Mouse (Mus musculus): ENCODE data around the gene Tmem132b. TPM values are rescaled to one million over a fixed set of nuclear protein-coding genes. Genes with fewer than 3 reads are reported as not detected.

Tmem132b gene
- polyA plus RNA-seq, 1 experiment from 2014 or later, result 0.28 TPM

DNA sequence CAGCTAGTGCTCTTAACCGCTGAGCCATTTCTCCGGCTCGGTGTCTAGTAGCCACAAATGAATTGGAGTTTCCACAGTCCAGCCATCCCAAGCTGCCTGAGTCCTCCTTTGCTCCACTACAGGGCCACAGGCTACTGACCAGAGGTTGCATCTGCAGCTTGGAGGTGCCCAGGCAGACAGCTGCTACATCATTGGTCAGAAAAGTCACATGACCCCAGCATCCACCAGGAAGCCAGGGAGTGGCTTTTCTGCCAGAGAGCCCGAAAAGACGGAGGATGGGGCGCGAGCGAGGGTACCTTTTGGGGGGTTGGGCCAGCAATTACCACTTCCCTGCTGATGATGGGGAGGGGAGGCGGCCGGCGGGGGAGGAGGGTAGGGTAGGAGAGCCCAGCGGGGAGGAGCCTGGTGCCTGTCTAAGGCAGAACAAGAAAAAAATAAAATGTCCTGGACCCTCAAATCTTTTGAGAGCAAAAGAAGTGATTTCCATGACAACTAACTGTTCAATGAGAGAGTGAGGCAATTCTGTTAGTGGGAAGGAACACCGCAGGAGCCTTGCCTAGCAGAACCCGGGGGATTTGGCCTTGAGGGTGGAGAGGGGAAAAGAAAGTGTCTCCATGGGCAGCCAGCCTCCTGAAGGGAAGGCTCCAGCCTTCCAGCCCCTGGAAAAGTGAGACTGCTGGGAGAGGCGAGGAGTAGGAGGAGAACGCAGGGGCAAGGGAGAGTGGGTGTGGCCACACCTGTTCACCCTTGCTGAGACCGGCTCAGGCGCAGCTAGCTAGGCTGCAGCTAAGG lies 57.5 kb downstream of the Tmem132b start:
- peak; percentile 74 for ATAC-seq
- no peak overlapping the region for H3K27ac ChIP-seq
- H3K27me3 ChIP-seq (replicated peaks), result peaks cover 3% of the 10 kb centered on the region; the same call in 1 of the 2 replicates
- H3K4me3 ChIP-seq (replicated peaks), result peak overlapping the region; percentile 26
- H3K9me3 ChIP-seq, result no peaks in the 10 kb centered on the region
- 6% methylated on average over 18 of the region's 18 CpGs for WGBS
- H3K36me3 ChIP-seq, result no peaks in the 10 kb centered on the region
- 0 out of 2 replicates have a peak, but pooled peaks cover 3% of the 10 kb centered on the region for H3K4me1 ChIP-seq (replicated peaks)
- H3K4me2 ChIP-seq (replicated peaks), result peak overlapping the region; percentile 58
- peak overlapping the region; percentile 26; the same call in 1 of the 2 replicates for H3K9ac ChIP-seq

DNA sequence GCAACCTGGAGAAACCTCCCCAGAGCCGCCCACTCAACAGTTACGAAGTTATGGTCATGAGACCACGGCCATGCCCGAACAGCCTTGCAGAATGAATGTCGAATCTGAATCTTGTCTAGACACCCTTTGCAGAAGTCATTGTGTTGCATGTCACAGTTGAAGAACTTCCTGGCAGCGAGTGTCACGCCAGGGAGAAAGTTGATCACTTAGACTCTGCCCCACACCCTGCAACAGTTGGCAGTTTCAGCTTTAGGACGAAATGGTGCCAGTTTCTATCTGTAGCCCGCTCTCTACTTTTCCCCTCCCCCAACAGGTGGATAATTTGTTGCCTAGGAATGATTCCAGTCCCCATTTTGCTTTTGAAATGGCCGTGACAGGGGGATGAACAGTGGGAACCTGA lies 66.5 kb downstream of the Tmem132b start:
- Histone ChIP-seq H3K4me3 (replicated peaks) (no peak overlapping the region), H3K9me3 (no peaks in the 10 kb centered on the region), H3K27ac (no peak overlapping the region), H3K9ac (no peak overlapping the region), H3K4me1 (replicated peaks) (no peaks in the 10 kb centered on the region), H3K4me2 (replicated peaks) (no peak overlapping the region), H3K27me3 (replicated peaks) (no peaks in the 10 kb centered on the region), H3K36me3 (no peaks in the 10 kb centered on the region)
- ATAC-seq, result no peak
- WGBS, result 81% methylated on average over 10 of the region's 10 CpGs

DNA sequence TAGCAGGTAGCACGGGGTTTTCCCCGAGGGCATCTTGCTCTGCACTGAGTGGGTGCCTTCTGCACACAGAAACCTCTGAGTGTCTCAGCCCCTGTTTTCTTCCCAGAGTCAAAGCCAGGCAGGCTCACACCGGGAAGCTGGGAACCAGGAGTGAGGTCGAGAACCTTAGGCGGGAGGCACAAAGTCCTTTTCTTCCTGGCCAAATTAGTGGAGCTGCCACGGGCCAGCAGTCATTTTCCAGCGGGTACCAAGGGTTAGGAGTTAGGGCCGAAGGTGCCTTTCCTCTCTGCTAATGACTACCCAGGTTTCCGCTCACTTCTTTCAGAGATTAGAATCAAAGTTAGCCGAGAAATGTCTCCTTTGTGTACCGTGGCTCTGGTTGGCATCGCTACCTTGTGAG lies 75.6 kb downstream of the Tmem132b start:
- no peaks in the 10 kb centered on the region for H3K27me3 ChIP-seq (replicated peaks)
- no peaks in the 10 kb centered on the region for H3K36me3 ChIP-seq
- H3K4me1 ChIP-seq (replicated peaks), result no peaks in the 10 kb centered on the region
- no peak overlapping the region for H3K27ac ChIP-seq
- no peak overlapping the region for H3K4me2 ChIP-seq (replicated peaks)
- 83% methylated on average over 12 of the region's 12 CpGs for WGBS
- no peak overlapping the region for H3K9ac ChIP-seq
- H3K4me3 ChIP-seq (replicated peaks), result no peak overlapping the region
- no peak for ATAC-seq
- H3K9me3 ChIP-seq, result no peaks in the 10 kb centered on the region

DNA sequence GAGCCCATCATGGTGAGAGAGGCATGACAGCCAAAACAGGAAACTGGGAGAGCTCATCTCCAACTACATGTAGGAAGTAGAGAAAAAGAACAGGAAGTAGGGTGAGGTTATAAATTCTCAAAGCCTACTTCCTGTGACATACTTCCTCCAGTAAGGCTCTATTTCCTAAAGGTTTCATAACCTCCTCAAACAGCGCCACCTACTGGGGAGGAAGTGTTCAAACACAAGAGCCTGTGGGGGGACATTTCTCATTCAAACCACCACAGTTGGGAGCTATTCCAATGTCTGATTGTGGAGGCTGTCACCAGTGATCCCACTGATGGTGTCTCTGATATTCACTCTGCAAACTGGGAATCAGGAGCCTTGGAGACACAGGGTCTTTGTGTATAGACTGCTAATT lies 78.4 kb downstream of the Tmem132b start:
- no peak overlapping the region for H3K27ac ChIP-seq
- no peak overlapping the region for H3K9ac ChIP-seq
- ATAC-seq, result no peak
- no peaks in the 10 kb centered on the region for H3K36me3 ChIP-seq
- no peaks in the 10 kb centered on the region for H3K27me3 ChIP-seq (replicated peaks)
- WGBS, result 57% methylated on average over 1 of the region's 1 CpGs
- H3K9me3 ChIP-seq, result no peaks in the 10 kb centered on the region
- no peak overlapping the region for H3K4me2 ChIP-seq (replicated peaks)
- no peak overlapping the region for H3K4me3 ChIP-seq (replicated peaks)
- no peaks in the 10 kb centered on the region for H3K4me1 ChIP-seq (replicated peaks)

DNA sequence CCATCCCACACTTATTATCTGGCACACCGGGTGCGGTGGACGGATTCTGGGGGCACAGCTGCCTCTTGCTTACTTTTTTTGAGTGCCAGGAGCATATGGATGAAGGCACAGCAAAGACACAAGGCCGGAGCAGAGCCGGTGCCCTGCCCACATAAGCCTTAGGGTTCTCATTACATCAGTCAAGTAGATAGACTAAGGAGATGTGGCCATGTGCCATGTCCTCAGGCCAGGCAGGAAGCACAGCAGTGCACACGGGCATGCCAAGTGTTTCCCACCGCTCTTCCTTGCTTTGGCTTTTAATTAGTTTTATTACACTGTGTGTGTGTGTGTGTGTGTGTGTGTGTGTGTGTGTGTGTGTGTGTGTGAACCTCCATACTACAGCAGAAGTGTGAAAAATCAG lies 80.9 kb downstream of the Tmem132b start:
- WGBS, result 92% methylated on average over 7 of the region's 7 CpGs
- no peaks in the 10 kb centered on the region for H3K9me3 ChIP-seq
- H3K27me3 ChIP-seq (replicated peaks), result no peaks in the 10 kb centered on the region

DNA sequence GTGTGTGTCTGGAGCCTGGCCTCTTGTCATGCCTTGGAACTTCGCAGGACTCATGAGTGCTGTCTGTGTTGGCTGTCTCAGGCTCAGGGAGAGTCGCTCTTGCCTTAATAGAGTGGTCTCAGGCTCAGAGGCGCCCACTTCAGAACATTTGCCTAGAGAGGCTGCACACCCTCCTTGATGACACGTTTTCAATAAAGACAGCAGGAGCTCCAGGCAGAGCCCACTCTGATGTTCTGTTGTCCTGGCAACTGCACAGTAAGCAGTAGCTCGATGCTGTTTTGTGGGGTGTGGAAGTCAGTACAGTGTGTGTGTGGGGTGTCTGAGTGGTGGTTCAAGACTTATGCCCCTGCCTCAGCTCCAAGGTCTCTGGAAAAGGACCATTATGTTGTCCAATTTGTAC lies 81.6 kb downstream of the Tmem132b start:
- no peaks in the 10 kb centered on the region for H3K4me1 ChIP-seq (replicated peaks)
- no peaks in the 10 kb centered on the region for H3K9me3 ChIP-seq
- H3K4me2 ChIP-seq (replicated peaks), result no peak overlapping the region
- H3K9ac ChIP-seq, result no peak overlapping the region
- H3K27ac ChIP-seq, result no peak overlapping the region
- H3K36me3 ChIP-seq, result no peaks in the 10 kb centered on the region
- WGBS, result 83% methylated on average over 5 of the region's 5 CpGs
- H3K27me3 ChIP-seq (replicated peaks), result no peaks in the 10 kb centered on the region
- no peak overlapping the region for H3K4me3 ChIP-seq (replicated peaks)
- ATAC-seq, result no peak

More for the DNA sequence above, 80.9 kb downstream of the Tmem132b start:
- no peak overlapping the region for H3K27ac ChIP-seq
- H3K4me1 ChIP-seq (replicated peaks), result no peaks in the 10 kb centered on the region
- H3K36me3 ChIP-seq, result no peaks in the 10 kb centered on the region
- ATAC-seq, result no peak
- no peak overlapping the region for H3K4me2 ChIP-seq (replicated peaks)
- H3K9ac ChIP-seq, result no peak overlapping the region
- no peak overlapping the region for H3K4me3 ChIP-seq (replicated peaks)

DNA sequence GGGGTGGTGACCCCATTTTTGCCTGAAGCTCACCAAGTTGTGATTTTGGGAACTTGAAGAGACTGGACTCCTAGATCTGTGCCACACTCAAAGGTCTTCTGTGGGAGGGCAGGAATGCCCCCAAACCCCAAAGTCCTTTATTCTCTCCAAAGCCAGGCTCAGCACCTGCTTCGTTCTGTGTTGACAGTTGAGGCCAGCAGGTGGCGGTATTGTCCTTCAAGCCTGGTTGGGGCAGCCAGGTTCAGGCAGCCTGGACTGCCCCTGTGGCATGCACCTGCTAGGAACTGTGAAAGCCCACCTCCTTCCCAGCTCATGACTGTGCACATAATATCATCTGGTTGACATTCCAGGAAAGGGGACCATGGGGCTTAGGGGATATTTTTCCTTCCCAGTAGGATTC lies 82.8 kb downstream of the Tmem132b start:
- Histone ChIP-seq H3K27ac (no peak overlapping the region), H3K4me2 (replicated peaks) (no peak overlapping the region), H3K36me3 (no peaks in the 10 kb centered on the region), H3K4me3 (replicated peaks) (no peak overlapping the region), H3K9me3 (no peaks in the 10 kb centered on the region), H3K9ac (no peak overlapping the region), H3K4me1 (replicated peaks) (no peaks in the 10 kb centered on the region), H3K27me3 (replicated peaks) (no peaks in the 10 kb centered on the region)
- ATAC-seq, result no peak
- 46% methylated on average over 2 of the region's 2 CpGs for WGBS

DNA sequence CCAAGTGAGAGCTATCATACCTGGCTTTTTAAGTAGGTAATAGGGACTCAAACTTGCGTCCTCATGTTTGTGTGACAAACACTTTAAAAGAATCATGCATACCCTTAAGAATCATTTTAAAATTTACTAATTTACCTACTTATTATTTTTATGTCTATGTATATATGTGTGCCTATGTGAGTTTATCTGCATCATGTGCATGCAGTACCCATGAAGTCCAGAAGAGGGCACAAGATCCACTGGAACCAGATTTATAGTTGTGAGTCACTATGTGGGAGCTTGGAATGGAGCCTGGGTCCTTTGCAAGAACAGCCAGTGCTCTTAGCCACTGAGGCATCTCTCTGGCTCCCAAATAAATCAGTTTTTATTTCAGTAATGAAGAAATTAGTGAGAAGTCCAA lies 85.5 kb downstream of the Tmem132b start:
- 97% methylated on average over 1 of the region's 1 CpGs for WGBS
- no peaks in the 10 kb centered on the region for H3K9me3 ChIP-seq
- no peaks in the 10 kb centered on the region for H3K27me3 ChIP-seq (replicated peaks)
- H3K4me3 ChIP-seq (replicated peaks), result no peak overlapping the region
- ATAC-seq, result no peak
- H3K4me2 ChIP-seq (replicated peaks), result no peak overlapping the region
- H3K27ac ChIP-seq, result no peak overlapping the region
- H3K4me1 ChIP-seq (replicated peaks), result no peaks in the 10 kb centered on the region
- H3K36me3 ChIP-seq, result no peaks in the 10 kb centered on the region
- H3K9ac ChIP-seq, result no peak overlapping the region

DNA sequence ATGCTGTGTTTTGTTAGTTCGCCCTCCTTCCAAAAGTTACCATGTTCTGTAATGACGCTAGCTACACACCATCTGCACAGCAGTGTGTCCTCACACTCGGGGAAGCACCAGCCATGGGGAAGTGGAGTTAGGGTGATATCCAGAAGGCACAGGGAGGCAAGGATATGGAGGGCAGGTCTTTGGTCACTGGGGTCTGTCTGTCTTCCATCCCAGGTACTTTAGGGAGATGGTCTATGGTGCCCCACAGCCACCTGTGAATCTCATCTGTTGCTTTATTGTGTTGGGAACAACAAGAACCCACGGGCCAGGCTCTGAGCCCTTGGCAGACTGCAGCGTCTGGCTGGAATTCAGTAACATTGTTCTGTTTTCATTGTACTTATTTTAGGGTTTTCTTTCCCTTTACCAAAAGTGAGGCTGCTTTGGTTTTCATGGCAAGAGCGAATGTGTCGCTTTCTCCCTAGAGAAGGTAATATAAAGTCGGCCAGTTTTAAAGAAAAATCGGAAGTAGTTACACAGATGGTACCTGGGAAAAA lies 96.3 kb downstream of the Tmem132b start:
- 86% methylated on average over 9 of the region's 9 CpGs for WGBS
- Histone ChIP-seq H3K4me2 (replicated peaks) (no peak overlapping the region), H3K27ac (no peak overlapping the region), H3K9ac (no peak overlapping the region), H3K4me1 (replicated peaks) (no peaks in the 10 kb centered on the region), H3K4me3 (replicated peaks) (no peak overlapping the region), H3K27me3 (replicated peaks) (no peaks in the 10 kb centered on the region), H3K36me3 (no peaks in the 10 kb centered on the region), H3K9me3 (no peaks in the 10 kb centered on the region)
- no peak for ATAC-seq

DNA sequence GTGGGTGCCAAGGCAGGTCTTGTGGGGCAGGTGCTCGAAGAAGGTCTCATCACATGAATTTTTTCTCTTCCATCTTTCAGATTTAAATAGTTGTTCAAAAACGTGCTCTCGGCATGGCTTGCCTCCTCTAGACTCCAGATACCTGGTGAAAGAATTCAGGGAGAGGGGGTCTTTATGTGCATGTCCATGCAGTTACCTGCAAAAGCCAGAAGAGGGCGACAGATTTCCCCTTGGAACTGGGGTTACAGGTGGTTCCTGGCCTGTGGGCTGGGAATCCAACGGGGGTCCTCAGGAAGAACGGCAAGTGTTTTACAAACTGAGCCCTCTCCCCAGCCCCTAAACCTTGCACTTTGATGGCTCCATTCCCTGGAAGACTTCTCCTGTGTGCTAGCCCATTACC lies 103.1 kb downstream of the Tmem132b start:
- H3K27me3 ChIP-seq (replicated peaks), result no peaks in the 10 kb centered on the region
- WGBS, result 78% methylated on average over 6 of the region's 6 CpGs
- H3K9me3 ChIP-seq, result no peaks in the 10 kb centered on the region
- no peak overlapping the region for H3K27ac ChIP-seq
- H3K4me1 ChIP-seq (replicated peaks), result no peaks in the 10 kb centered on the region
- no peaks in the 10 kb centered on the region for H3K36me3 ChIP-seq
- ATAC-seq, result no peak
- no peak overlapping the region for H3K4me3 ChIP-seq (replicated peaks)
- H3K9ac ChIP-seq, result no peak overlapping the region
- H3K4me2 ChIP-seq (replicated peaks), result no peak overlapping the region

DNA sequence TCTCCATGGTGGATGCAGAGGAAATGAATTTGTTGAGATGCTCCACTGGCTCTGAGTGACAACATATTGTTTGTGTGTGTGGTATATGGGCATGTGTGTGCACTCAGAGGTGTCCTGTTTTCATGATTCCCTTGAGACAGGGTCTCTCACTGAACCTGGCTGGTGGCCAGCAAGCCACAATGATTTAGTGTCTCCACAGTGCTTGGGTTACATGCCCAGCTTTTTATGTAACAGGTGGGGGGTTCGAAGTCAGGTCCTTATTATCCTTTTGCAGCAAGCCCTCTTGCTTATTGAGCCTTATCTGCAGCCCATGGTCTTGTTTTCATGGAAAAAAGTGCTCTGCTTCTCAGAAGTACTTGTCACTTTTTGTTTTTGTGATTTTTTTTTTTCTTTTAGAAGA lies 109.4 kb downstream of the Tmem132b start:
- no peak for ATAC-seq
- no peak overlapping the region for H3K9ac ChIP-seq
- no peak overlapping the region for H3K27ac ChIP-seq
- H3K4me3 ChIP-seq (replicated peaks), result no peak overlapping the region
- no peaks in the 10 kb centered on the region for H3K36me3 ChIP-seq
- H3K4me2 ChIP-seq (replicated peaks), result no peak overlapping the region
- H3K9me3 ChIP-seq, result no peaks in the 10 kb centered on the region
- H3K4me1 ChIP-seq (replicated peaks), result no peaks in the 10 kb centered on the region
- WGBS, result 73% methylated on average over 1 of the region's 1 CpGs
- H3K27me3 ChIP-seq (replicated peaks), result no peaks in the 10 kb centered on the region

DNA sequence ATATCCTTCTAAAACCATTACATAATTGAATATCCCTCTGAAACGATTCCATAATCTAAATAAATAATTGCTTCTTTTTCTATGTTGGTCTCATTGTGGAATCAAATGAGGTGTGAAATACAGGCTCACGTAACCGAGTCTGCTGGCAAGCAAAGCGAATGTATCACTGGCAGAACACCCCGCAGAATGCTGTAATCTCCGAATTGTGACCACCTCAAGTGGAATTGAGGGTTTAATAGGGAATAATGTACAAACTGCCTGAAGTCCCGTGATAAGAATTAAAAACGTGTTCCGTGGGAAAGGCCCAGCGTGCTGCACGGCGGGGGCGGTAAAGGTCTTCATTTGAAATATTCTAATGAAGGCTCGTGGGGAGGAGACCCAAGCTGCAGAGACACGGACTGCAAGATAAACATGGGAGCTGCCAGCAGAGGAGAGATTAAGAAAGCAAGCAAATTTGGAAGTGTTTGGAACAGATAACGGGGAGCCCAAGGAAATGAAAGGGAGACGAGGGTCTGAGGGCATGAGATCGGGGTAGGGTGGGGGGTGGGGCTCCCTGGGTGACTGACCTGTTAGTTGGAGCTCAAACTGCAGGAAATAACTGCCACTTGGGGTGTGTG lies 110.1 kb downstream of the Tmem132b start:
- Histone ChIP-seq H3K9ac (no peak overlapping the region), H3K4me3 (replicated peaks) (no peak overlapping the region), H3K9me3 (no peaks in the 10 kb centered on the region), H3K4me2 (replicated peaks) (no peak overlapping the region), H3K36me3 (no peaks in the 10 kb centered on the region), H3K27me3 (replicated peaks) (no peaks in the 10 kb centered on the region), H3K4me1 (replicated peaks) (no peaks in the 10 kb centered on the region), H3K27ac (no peak overlapping the region)
- WGBS, result 63% methylated on average over 18 of the region's 18 CpGs
- ATAC-seq, result no peak

DNA sequence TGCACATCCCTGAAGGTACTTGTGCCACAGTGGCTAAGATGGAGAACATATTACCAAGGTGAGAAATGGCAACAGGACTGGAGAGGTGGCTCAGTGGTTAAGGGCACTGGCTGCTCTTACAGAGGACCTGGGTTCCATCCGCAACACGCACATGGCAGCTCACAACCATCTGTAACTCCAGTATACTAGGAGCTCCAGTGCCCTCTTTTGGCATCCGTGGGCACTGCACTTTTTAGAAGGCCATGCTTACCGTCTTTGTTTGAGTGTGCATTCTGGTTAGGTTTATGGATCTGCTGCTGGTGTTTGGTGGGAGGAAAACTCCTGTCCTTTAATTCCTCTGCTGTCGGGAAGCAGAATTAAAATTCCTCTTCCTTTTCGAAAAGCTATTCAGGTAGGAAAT lies 116.7 kb downstream of the Tmem132b start:
- Histone ChIP-seq H3K27ac (no peak overlapping the region), H3K27me3 (replicated peaks) (no peaks in the 10 kb centered on the region), H3K4me1 (replicated peaks) (no peaks in the 10 kb centered on the region), H3K4me2 (replicated peaks) (no peak overlapping the region), H3K36me3 (no peaks in the 10 kb centered on the region), H3K4me3 (replicated peaks) (no peak overlapping the region), H3K9me3 (no peaks in the 10 kb centered on the region), H3K9ac (no peak overlapping the region)
- WGBS, result 83% methylated on average over 6 of the region's 6 CpGs
- no peak for ATAC-seq

Measured in intestine, embryonic 15.5 days (tissue).